Mouse (Mus musculus) liver, adult (tissue): ENCODE results near the gene Exoc6b.

Source experiments
- GATA4 ChIP-seq: IDR thresholded peaks from 2 replicates; pipeline ENCODE4 v1.6.1; 2014; ENCODE audit warnings: mild to moderate bottlenecking, low read length; ENCODE audit not compliant: insufficient replicate concordance

The Exoc6b gene

GRCm38 (mm10) chr6:84798736-84799135 lies 270.6 kb downstream of the Exoc6b start:
- TF ChIP-seq GATA4 = no peak

- no peak for TF ChIP-seq GATA4
Measured at GRCm38 (mm10) chr6:84783994-84784393, 285.3 kb downstream of the Exoc6b start.

- no peak for TF ChIP-seq GATA4
Measured at GRCm38 (mm10) chr6:84779987-84780386, 289.3 kb downstream of the Exoc6b start.

GRCm38 (mm10) chr6:84778970-84779369 lies 290.3 kb downstream of the Exoc6b start:
- TF ChIP-seq GATA4 = no peak

GRCm38 (mm10) chr6:84775908-84776307 lies 293.4 kb downstream of the Exoc6b start:
- TF ChIP-seq GATA4 = no peak

- no peak for TF ChIP-seq GATA4
Measured at GRCm38 (mm10) chr6:84755266-84755665, 314.0 kb downstream of the Exoc6b start.

GRCm38 (mm10) chr6:84752806-84753420 lies 316.4 kb downstream of the Exoc6b start:
- no peak for TF ChIP-seq GATA4

- TF ChIP-seq GATA4 = no peak
Measured at GRCm38 (mm10) chr6:84751409-84751808, 317.9 kb downstream of the Exoc6b start.

- TF ChIP-seq GATA4 = no peak
Measured at GRCm38 (mm10) chr6:84746847-84747395, 322.4 kb downstream of the Exoc6b start.

- TF ChIP-seq GATA4 = no peak
Measured at GRCm38 (mm10) chr6:84746193-84746846, 323.0 kb downstream of the Exoc6b start.

GRCm38 (mm10) chr6:84745570-84745969 lies 323.7 kb downstream of the Exoc6b start:
- TF ChIP-seq GATA4 = no peak

- no peak for TF ChIP-seq GATA4
Measured at GRCm38 (mm10) chr6:84742227-84742626, 327.1 kb downstream of the Exoc6b start.

GRCm38 (mm10) chr6:84736942-84737341 lies 332.4 kb downstream of the Exoc6b start:
- no peak for TF ChIP-seq GATA4

- TF ChIP-seq GATA4 = no peak
Measured at GRCm38 (mm10) chr6:84726876-84727275, 342.4 kb downstream of the Exoc6b start.

- TF ChIP-seq GATA4 = no peak
Measured at GRCm38 (mm10) chr6:84713171-84713570, 356.1 kb downstream of the Exoc6b start.

GRCm38 (mm10) chr6:84710831-84711230 lies 358.5 kb downstream of the Exoc6b start:
- TF ChIP-seq GATA4 = no peak
